Mouse (Mus musculus) E14TG2a.4 (cell line): ENCODE measurements around the gene Parp8.

ENCODE experiments used
- H3K27me3 ChIP-seq: 2 replicates; pipeline ENCODE4 v1.6.1; 2014; ENCODE audit warnings: low read length, control low read depth; ENCODE audit not compliant: insufficient read depth
- H3K36me3 ChIP-seq: 2 replicates; pipeline ENCODE4 v1.6.1; 2014; ENCODE audit warnings: low read length, control low read depth; ENCODE audit not compliant: insufficient read depth
- H3K4me1 ChIP-seq: replicated peaks from 2 replicates; pipeline ENCODE4 v1.6.1; 2014; ENCODE audit warnings: low read depth, low read length, control low read depth
- H3K4me3 ChIP-seq: replicated peaks from 2 replicates; pipeline ENCODE4 v1.5.1; 2014; ENCODE audit warnings: mild to moderate bottlenecking, low read length
- H3K9me3 ChIP-seq: 2 replicates; pipeline ENCODE4 v1.6.1; 2014; ENCODE audit warnings: low read length, control low read depth
- CTCF ChIP-seq: conservative IDR thresholded peaks from 2 replicates; pipeline ENCODE4 v1.5.1; 2014; ENCODE audit warnings: low read length
- NANOG ChIP-seq: IDR thresholded peaks from 2 replicates; pipeline ENCODE4 v1.6.1; 2014; ENCODE audit warnings: borderline replicate concordance, low read length, mixed read lengths
- POU5F1 ChIP-seq: IDR thresholded peaks from 2 replicates; pipeline ENCODE4 v1.6.1; 2014; ENCODE audit warnings: low read length, borderline replicate concordance

Parp8 gene

GRCm38 (mm10) chr13:116884422-116884942 is 140.9 kb downstream of the Parp8 start:
- Histone ChIP-seq H3K4me3 (no peak overlapping the region), H3K36me3 (no peaks in the 10 kb centered on the region), H3K27me3 (no peaks in the 10 kb centered on the region), H3K4me1 (no peaks in the 10 kb centered on the region), H3K9me3 (no peaks in the 10 kb centered on the region)
- no peak for TF ChIP-seq CTCF
- no peak for TF ChIP-seq POU5F1
- TF ChIP-seq NANOG = no peak

- no peaks in the 10 kb centered on the region for H3K9me3 ChIP-seq
- H3K4me3 ChIP-seq = no peak overlapping the region
- TF ChIP-seq POU5F1 (no peak), CTCF (no peak), NANOG (no peak)
- H3K36me3 ChIP-seq = no peaks in the 10 kb centered on the region
- H3K27me3 ChIP-seq = no peaks in the 10 kb centered on the region
- no peaks in the 10 kb centered on the region for H3K4me1 ChIP-seq
Observed at GRCm38 (mm10) chr13:116882226-116882625, 143.1 kb downstream of the Parp8 start.

- no peak overlapping the region for H3K4me3 ChIP-seq
- TF ChIP-seq NANOG = no peak
- TF ChIP-seq POU5F1 = no peak
- no peak for TF ChIP-seq CTCF
- H3K4me1 ChIP-seq = no peaks in the 10 kb centered on the region
- no peaks in the 10 kb centered on the region for H3K36me3 ChIP-seq
- no peaks in the 10 kb centered on the region for H3K27me3 ChIP-seq
- no peaks in the 10 kb centered on the region for H3K9me3 ChIP-seq
Observed at GRCm38 (mm10) chr13:116879580-116880192, 145.7 kb downstream of the Parp8 start.

- Histone ChIP-seq H3K9me3 (no peaks in the 10 kb centered on the region), H3K4me1 (no peaks in the 10 kb centered on the region), H3K27me3 (no peaks in the 10 kb centered on the region), H3K4me3 (no peak overlapping the region), H3K36me3 (no peaks in the 10 kb centered on the region)
- TF ChIP-seq NANOG (no peak), POU5F1 (no peak), CTCF (no peak)
Observed at GRCm38 (mm10) chr13:116870221-116870620, 155.1 kb downstream of the Parp8 start.

DNA sequence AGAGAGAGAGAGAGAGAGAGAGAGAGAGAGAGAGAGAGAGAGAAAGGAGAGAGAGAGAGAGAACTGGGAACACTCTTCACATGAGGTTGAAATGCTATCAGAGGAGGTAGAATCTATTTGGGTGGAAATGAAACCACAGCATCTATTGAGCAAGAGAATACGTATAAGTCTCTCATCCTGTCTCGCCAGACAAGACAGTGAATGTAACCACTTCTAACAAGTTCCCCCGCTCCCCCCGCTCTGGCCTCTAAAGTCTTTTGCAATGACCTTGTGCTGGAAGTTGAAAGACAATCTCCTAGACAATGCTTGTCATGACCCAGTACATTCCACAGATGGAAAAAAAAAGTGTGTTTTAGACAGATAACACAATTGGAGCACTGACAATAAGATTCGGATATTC is 181.4 kb downstream of the Parp8 start:
- H3K9me3 ChIP-seq = no peaks in the 10 kb centered on the region
- H3K4me1 ChIP-seq = no peaks in the 10 kb centered on the region
- no peaks in the 10 kb centered on the region for H3K36me3 ChIP-seq
- no peak overlapping the region for H3K4me3 ChIP-seq
- TF ChIP-seq CTCF (no peak), NANOG (no peak), POU5F1 (no peak)
- no peaks in the 10 kb centered on the region for H3K27me3 ChIP-seq

- H3K4me3 ChIP-seq = no peak overlapping the region
- TF ChIP-seq POU5F1 (no peak), NANOG (no peak), CTCF (no peak)
- H3K9me3 ChIP-seq = no peaks in the 10 kb centered on the region
- H3K36me3 ChIP-seq = no peaks in the 10 kb centered on the region
- no peaks in the 10 kb centered on the region for H3K27me3 ChIP-seq
- H3K4me1 ChIP-seq = no peaks in the 10 kb centered on the region
Observed at GRCm38 (mm10) chr13:116830984-116831383, 194.4 kb downstream of the Parp8 start.

- H3K4me1 ChIP-seq = no peaks in the 10 kb centered on the region
- no peaks in the 10 kb centered on the region for H3K9me3 ChIP-seq
- no peak overlapping the region for H3K4me3 ChIP-seq
- no peaks in the 10 kb centered on the region for H3K36me3 ChIP-seq
- no peak for TF ChIP-seq POU5F1
- no peak for TF ChIP-seq NANOG
- TF ChIP-seq CTCF = no peak
- H3K27me3 ChIP-seq = no peaks in the 10 kb centered on the region
Observed at GRCm38 (mm10) chr13:116829015-116829414, 196.3 kb downstream of the Parp8 start.

GRCm38 (mm10) chr13:116811456-116811855 is 213.9 kb downstream of the Parp8 start:
- TF ChIP-seq CTCF = no peak
- peak; percentile 26; the same call in 1 of the 2 replicates for TF ChIP-seq NANOG
- TF ChIP-seq POU5F1 = no peak
- peaks cover 9% of the 10 kb centered on the region for H3K4me1 ChIP-seq
- H3K36me3 ChIP-seq = no peaks in the 10 kb centered on the region
- no peak overlapping the region for H3K4me3 ChIP-seq
- no peaks in the 10 kb centered on the region for H3K27me3 ChIP-seq
- H3K9me3 ChIP-seq = no peaks in the 10 kb centered on the region
